Comparison of ENCODE assay signal across 11 mouse cellular contexts in genomic region chr14:116937910-116938560, GRCm38 (mm10). TPM values are rescaled to one million over a fixed set of nuclear protein-coding genes. Genes with fewer than 3 reads are reported as not detected.
DNase-seq lines count a peak whose midpoint lies in the region; ATAC-seq and TF ChIP-seq lines count a peak whose summit lies in the region.
"Had no signal": no experiment of that assay in that cellular context is flagged by ENCODE, and none has a peak within 500 bp of the region (broad histone marks: within the 10 kb centered on the region; RNA-seq: fewer than 3 reads in every experiment).

No protein-coding gene starts in this region.

- TF ChIP-seq POLR2A in ES-Bruce4 (IDR thresholded peaks at IDR 0.05; ENCODE audit: insufficient read depth, low read length), result no peak

- intact Hi-C loops in left cerebral cortex, postnatal 14 days (cut with DNase I), result loop anchor here (10.0 kb wide), 1 partner anchor 997 kb away; no protein-coding TSS in a partner anchor

- TF ChIP-seq CTCF in kidney, postnatal 0 days (IDR thresholded peaks at IDR 0.05; ENCODE audit: low read depth), result peak; percentile 55
- TF ChIP-seq CTCF in ES-Bruce4 (IDR thresholded peaks at IDR 0.05; ENCODE audit: low read depth, low read length), result peak; percentile 13

- H3K9ac ChIP-seq in kidney, postnatal 0 days (ENCODE audit: low read depth, low read length), result no peak overlapping the region
- no peak overlapping the region for H3K9ac ChIP-seq in ES-Bruce4 (ENCODE audit: low read depth, poor library complexity, severe bottlenecking)

- TF ChIP-seq EP300 in ES-Bruce4 (IDR thresholded peaks at IDR 0.05; ENCODE audit: insufficient read depth, low read depth, low read length), result no peak

- H3K36me3 ChIP-seq in kidney, postnatal 0 days (ENCODE audit: insufficient read depth, low read length), result no peaks in the 10 kb centered on the region
- H3K36me3 ChIP-seq in ES-Bruce4 (ENCODE audit: control insufficient read depth, insufficient read depth, low read length, poor library complexity, severe bottlenecking), result no peaks in the 10 kb centered on the region

- DNase-seq in cerebellum, postnatal 14 days, result peak; percentile 25 to 27
- DNase-seq in cerebellum, adult 9-11 months, result no peak
- DNase-seq in kidney, postnatal 0 days (ENCODE audit: low spot score), result no peak
- DNase-seq in kidney, adult 8-10 months, result no peak
- DNase-seq in left cerebral cortex, postnatal 14 days (ENCODE audit: low spot score in 2 of 2), result peak; percentile 23 to 30
- DNase-seq in thymus, postnatal 36 days, result no peak
- no peak for DNase-seq in adrenal gland, postnatal 4 days (ENCODE audit: low spot score in 2 of 2)
- DNase-seq: thymus, postnatal 14 days had no signal

- no peak overlapping the region for H3K4me2 ChIP-seq in kidney, postnatal 0 days (ENCODE audit: low read length)

- H3K4me1 ChIP-seq in kidney, postnatal 0 days (replicated peaks; ENCODE audit: insufficient read depth, low read length), result no peaks in the 10 kb centered on the region
- H3K4me1 ChIP-seq in ES-Bruce4 (ENCODE audit: control insufficient read depth, insufficient read depth, low read length), result peaks cover 4% of the 10 kb centered on the region

- no peaks in the 10 kb centered on the region for H3K27me3 ChIP-seq in kidney, postnatal 0 days (ENCODE audit: insufficient read depth, low read length)
- no peaks in the 10 kb centered on the region for H3K27me3 ChIP-seq in ES-Bruce4 (ENCODE audit: control insufficient read depth, insufficient read depth, low read length, poor library complexity, severe bottlenecking)

- no peaks in the 10 kb centered on the region for H3K9me3 ChIP-seq in kidney, postnatal 0 days (replicated peaks; ENCODE audit: low read length)
- no peaks in the 10 kb centered on the region for H3K9me3 ChIP-seq in ES-Bruce4 (replicated peaks; ENCODE audit: control insufficient read depth, insufficient read depth, low read length, poor library complexity, severe bottlenecking)

- 0 out of 2 replicates have a peak, but pooled peaks have one; percentile 36 for ATAC-seq in kidney, postnatal 0 days (replicated peaks; ENCODE audit: low FRiP score, low read depth)

- H3K27ac ChIP-seq in kidney, postnatal 0 days, result no peak overlapping the region
- H3K27ac ChIP-seq in ES-Bruce4 (ENCODE audit: insufficient read depth, low read length), result no peak overlapping the region
- H3K27ac ChIP-seq: macrophage had no signal

- H3K4me3 ChIP-seq in kidney, postnatal 0 days (replicated peaks; ENCODE audit: low read depth, low read length), result no peak overlapping the region
- H3K4me3 ChIP-seq in ES-Bruce4 (ENCODE audit: low read depth, low read length), result no peak overlapping the region

- WGBS in kidney, postnatal 0 days, result 77% methylated on average over 14 of the region's 14 CpGs

RNA-seq across cellular contexts. Expression of gene Gpc6, which starts 12.9 kb away (rescaled TPM):
- polyA plus RNA-seq in kidney, postnatal 0 days (2015; fragmentation: Nextera tagmentation; extraction: Ambion mirVana), result 46.3 and 46.4 TPM in 2 replicates
- 4.0 and 4.7 TPM in 2 replicates for polyA plus RNA-seq in ES-Bruce4 (2011; ENCODE audit: insufficient read depth, insufficient read length, low read depth, missing spikeins)
- 10 to 100 TPM; 22.7 to 30.5 TPM for total RNA-seq in left cerebral cortex, postnatal 14 days (2021)
- 10 to 100 TPM; 33.7 to 39.6 TPM for total RNA-seq in adrenal gland, postnatal 4 days (2021)
- total RNA-seq: common myeloid progenitor, adult 5-6 weeks had no signal
- polyA plus RNA-seq: macrophage had no signal

Comparison
In these comparisons a context has a peak if more than half of its experiments do, and no peak if none do; other contexts are left out.
1. DNase-seq: peak in cerebellum, postnatal 14 days (2 of 2) and left cerebral cortex, postnatal 14 days (2 of 2); none in cerebellum, adult 9-11 months (single experiment), kidney, postnatal 0 days (single experiment), kidney, adult 8-10 months (0 of 2), thymus, postnatal 36 days (0 of 2) and adrenal gland, postnatal 4 days (0 of 2).